Mouse (Mus musculus): ENCODE results near the gene Phkb. TPM values are rescaled to one million over a fixed set of nuclear protein-coding genes. Genes with fewer than 3 reads are reported as not detected.
"Not testable (repeated sequence)": the region's sequence is repeated elsewhere in the genome, so short reads cannot be mapped to it uniquely, and the experiment has no call there.

Gene Phkb
- polyA plus RNA-seq (2011; ENCODE audit: insufficient read depth, insufficient read length, low replicate concordance, missing spikeins), result 9.0 and 16.9 TPM in 2 replicates

- under 1% methylated on average over 54 of the region's 54 CpGs for WGBS
- peak within 1 kb of the TSS; percentile 99 for H3K27ac ChIP-seq (ENCODE audit: control insufficient read depth, insufficient read depth, low read depth, low read length, poor library complexity)
- H3K4me1 ChIP-seq (ENCODE audit: control insufficient read depth, insufficient read depth, low read length), result no peaks in the 10 kb centered on the region
- peak; percentile 81; the same call in 1 of the 2 replicates for TF ChIP-seq POLR2A (IDR thresholded peaks at IDR 0.05; ENCODE audit: borderline replicate concordance, control insufficient read depth, low read depth, low read length)
- TF ChIP-seq CTCF (IDR thresholded peaks at IDR 0.05; ENCODE audit: control insufficient read depth, insufficient read depth, low read length), result peak; percentile 5; the same call in 1 of the 2 replicates
- peak within 1 kb of the TSS; percentile 92 for H3K4me3 ChIP-seq (replicated peaks; ENCODE audit: control insufficient read depth, low read depth, low read length)
These were observed at the start of gene Phkb, which contains the start of gene Itfg1 for GRCm38 (mm10) chr8:85840657-85841488. TSS of gene Phkb (plus strand) at chr8:85840959. TSS of gene Itfg1 (minus strand) at chr8:85840921.

- not testable (repeated sequence) for H3K4me1 ChIP-seq (ENCODE audit: control insufficient read depth, insufficient read depth, low read length); H3K4me3 ChIP-seq (replicated peaks; ENCODE audit: control insufficient read depth, low read depth, low read length); H3K27ac ChIP-seq (ENCODE audit: control insufficient read depth, insufficient read depth, low read depth, low read length, poor library complexity)
- 89% methylated on average over 1 of the region's 1 CpGs for WGBS
These were observed 44.4 kb upstream of the Phkb start for GRCm38 (mm10) chr8:85796392-85796791.

- Histone ChIP-seq H3K4me3 (replicated peaks; ENCODE audit: control insufficient read depth, low read depth, low read length) (no peak overlapping the region), H3K27ac (ENCODE audit: control insufficient read depth, insufficient read depth, low read depth, low read length, poor library complexity) (no peak overlapping the region), H3K4me1 (ENCODE audit: control insufficient read depth, insufficient read depth, low read length) (no peaks in the 10 kb centered on the region)
- WGBS, result 38% methylated on average over 1 of the region's 1 CpGs
- no peak for TF ChIP-seq POLR2A (IDR thresholded peaks at IDR 0.05; ENCODE audit: borderline replicate concordance, control insufficient read depth, low read depth, low read length)
- TF ChIP-seq CTCF (IDR thresholded peaks at IDR 0.05; ENCODE audit: control insufficient read depth, insufficient read depth, low read length), result no peak
These were observed 40.6 kb upstream of the Phkb start for GRCm38 (mm10) chr8:85800164-85800563.

- Histone ChIP-seq H3K4me1 (ENCODE audit: control insufficient read depth, insufficient read depth, low read length) (no peaks in the 10 kb centered on the region), H3K4me3 (replicated peaks; ENCODE audit: control insufficient read depth, low read depth, low read length) (no peak overlapping the region), H3K27ac (ENCODE audit: control insufficient read depth, insufficient read depth, low read depth, low read length, poor library complexity) (no peak overlapping the region)
- TF ChIP-seq POLR2A (IDR thresholded peaks at IDR 0.05; ENCODE audit: borderline replicate concordance, control insufficient read depth, low read depth, low read length), result no peak
- TF ChIP-seq CTCF (IDR thresholded peaks at IDR 0.05; ENCODE audit: control insufficient read depth, insufficient read depth, low read length), result no peak
- WGBS, result 76% methylated on average over 1 of the region's 1 CpGs
These were observed 39.4 kb upstream of the Phkb start for GRCm38 (mm10) chr8:85801408-85801807.

GRCm38 (mm10) chr8:85813621-85814020 is 27.1 kb upstream of the Phkb start:
- TF ChIP-seq POLR2A (IDR thresholded peaks at IDR 0.05; ENCODE audit: borderline replicate concordance, control insufficient read depth, low read depth, low read length) (no peak), CTCF (IDR thresholded peaks at IDR 0.05; ENCODE audit: control insufficient read depth, insufficient read depth, low read length) (no peak)
- Histone ChIP-seq H3K27ac (ENCODE audit: control insufficient read depth, insufficient read depth, low read depth, low read length, poor library complexity) (no peak overlapping the region), H3K4me1 (ENCODE audit: control insufficient read depth, insufficient read depth, low read length) (no peaks in the 10 kb centered on the region), H3K4me3 (replicated peaks; ENCODE audit: control insufficient read depth, low read depth, low read length) (no peak overlapping the region)

GRCm38 (mm10) chr8:85839916-85840656 is 673 bp upstream of the Phkb start:
- Histone ChIP-seq H3K4me1 (ENCODE audit: control insufficient read depth, insufficient read depth, low read length) (no peaks in the 10 kb centered on the region), H3K27ac (ENCODE audit: control insufficient read depth, insufficient read depth, low read depth, low read length, poor library complexity) (peak overlapping the region; percentile 99), H3K4me3 (replicated peaks; ENCODE audit: control insufficient read depth, low read depth, low read length) (peak overlapping the region; percentile 92)
- TF ChIP-seq POLR2A (IDR thresholded peaks at IDR 0.05; ENCODE audit: borderline replicate concordance, control insufficient read depth, low read depth, low read length) (no peak), CTCF (IDR thresholded peaks at IDR 0.05; ENCODE audit: control insufficient read depth, insufficient read depth, low read length) (no peak)
- 2% methylated on average over 21 of the region's 21 CpGs for WGBS

- Histone ChIP-seq H3K4me3 (replicated peaks; ENCODE audit: control insufficient read depth, low read depth, low read length) (peak overlapping the region; percentile 41), H3K27ac (ENCODE audit: control insufficient read depth, insufficient read depth, low read depth, low read length, poor library complexity) (peak overlapping the region; percentile 27; the same call in 1 of the 2 replicates), H3K4me1 (ENCODE audit: control insufficient read depth, insufficient read depth, low read length) (no peaks in the 10 kb centered on the region)
- no peak for TF ChIP-seq POLR2A (IDR thresholded peaks at IDR 0.05; ENCODE audit: borderline replicate concordance, control insufficient read depth, low read depth, low read length)
- no peak for TF ChIP-seq CTCF (IDR thresholded peaks at IDR 0.05; ENCODE audit: control insufficient read depth, insufficient read depth, low read length)
- 3% methylated on average over 4 of the region's 4 CpGs for WGBS
These were observed 683 bp downstream of the Phkb start for GRCm38 (mm10) chr8:85841489-85841795.

GRCm38 (mm10) chr8:85845887-85846286 is 5.1 kb downstream of the Phkb start:
- no peaks in the 10 kb centered on the region for H3K4me1 ChIP-seq (ENCODE audit: control insufficient read depth, insufficient read depth, low read length)
- no peak overlapping the region for H3K4me3 ChIP-seq (replicated peaks; ENCODE audit: control insufficient read depth, low read depth, low read length)
- no peak for TF ChIP-seq POLR2A (IDR thresholded peaks at IDR 0.05; ENCODE audit: borderline replicate concordance, control insufficient read depth, low read depth, low read length)
- TF ChIP-seq CTCF (IDR thresholded peaks at IDR 0.05; ENCODE audit: control insufficient read depth, insufficient read depth, low read length), result no peak
- H3K27ac ChIP-seq (ENCODE audit: control insufficient read depth, insufficient read depth, low read depth, low read length, poor library complexity), result no peak overlapping the region

Data from bone marrow, adult 2 months (tissue).